Mouse (Mus musculus): Measurements from ENCODE around the gene Tex2. TPM values are rescaled to one million over a fixed set of nuclear protein-coding genes. Genes with fewer than 3 reads are reported as not detected.

The Tex2 gene
- polyA plus RNA-seq, 1 experiment from 2014 or later = 8.3 TPM

DNA sequence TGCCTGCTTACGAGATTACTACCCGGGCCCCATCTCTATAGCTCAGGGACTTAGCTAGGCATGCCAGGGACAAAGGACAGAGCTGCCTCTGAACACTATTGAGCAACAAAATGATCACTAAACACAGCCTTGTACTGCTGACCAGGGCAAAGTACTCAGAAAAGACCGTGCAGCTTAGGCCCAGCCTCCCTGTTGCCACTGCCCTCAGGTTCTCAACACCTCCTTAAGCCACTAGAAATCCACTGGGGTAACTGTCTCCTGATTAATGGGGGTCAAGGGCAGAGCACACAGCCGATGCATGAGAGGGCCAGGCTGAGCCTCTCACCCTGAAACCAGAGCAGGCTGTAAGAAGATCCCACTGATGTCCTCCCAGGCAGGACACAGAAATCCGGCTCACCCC lies 98.8 kb downstream of the Tex2 start:
- H3K4me3 ChIP-seq = no peak overlapping the region
- H3K27ac ChIP-seq = no peak overlapping the region
- 46% methylated on average over 5 of the region's 5 CpGs for WGBS
- ATAC-seq (ENCODE audit: insufficient number of reproducible peaks, insufficient read depth, low FRiP score, low TSS enrichment) = no peak
- no peaks in the 10 kb centered on the region for H3K27me3 ChIP-seq
- 0 out of 2 replicates have a peak overlapping the region, but pooled peaks have one; percentile 34 for H3K9ac ChIP-seq
- H3K4me2 ChIP-seq (replicated peaks) = no peak overlapping the region
- peaks cover 7% of the 10 kb centered on the region; the same call in 1 of the 2 replicates for H3K36me3 ChIP-seq
- H3K4me1 ChIP-seq = peaks cover 37% of the 10 kb centered on the region
- no peaks in the 10 kb centered on the region for H3K9me3 ChIP-seq

DNA sequence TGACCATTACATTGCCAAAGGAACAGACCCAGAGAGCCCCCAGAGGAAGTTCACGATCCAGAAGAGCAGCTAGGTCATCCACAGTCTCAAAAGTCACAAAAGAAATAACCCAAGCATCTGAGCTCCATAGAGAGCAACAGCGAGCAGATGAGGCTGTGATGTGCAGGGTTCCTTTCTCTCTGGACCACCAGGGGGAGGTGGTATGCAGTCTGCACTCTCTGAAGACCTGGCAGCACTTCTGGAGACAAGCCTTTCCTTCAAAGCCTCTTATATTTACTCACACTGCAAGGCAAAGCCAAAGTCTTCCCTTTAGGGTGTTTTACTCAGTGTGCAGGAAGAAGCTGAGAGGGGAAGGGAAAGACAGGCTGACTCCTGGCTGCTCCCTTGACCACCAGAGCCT lies 100.1 kb downstream of the Tex2 start:
- no peak for ATAC-seq (ENCODE audit: insufficient number of reproducible peaks, insufficient read depth, low FRiP score, low TSS enrichment)
- H3K27ac ChIP-seq = no peak overlapping the region
- WGBS = 31% methylated on average over 2 of the region's 2 CpGs
- H3K9me3 ChIP-seq = no peaks in the 10 kb centered on the region
- no peaks in the 10 kb centered on the region for H3K27me3 ChIP-seq
- 0 out of 2 replicates have a peak overlapping the region, but pooled peaks have one; percentile 33 for H3K9ac ChIP-seq
- no peak overlapping the region for H3K4me3 ChIP-seq
- no peak overlapping the region for H3K4me2 ChIP-seq (replicated peaks)
- H3K36me3 ChIP-seq = peaks cover 20% of the 10 kb centered on the region
- peaks cover 26% of the 10 kb centered on the region for H3K4me1 ChIP-seq

DNA sequence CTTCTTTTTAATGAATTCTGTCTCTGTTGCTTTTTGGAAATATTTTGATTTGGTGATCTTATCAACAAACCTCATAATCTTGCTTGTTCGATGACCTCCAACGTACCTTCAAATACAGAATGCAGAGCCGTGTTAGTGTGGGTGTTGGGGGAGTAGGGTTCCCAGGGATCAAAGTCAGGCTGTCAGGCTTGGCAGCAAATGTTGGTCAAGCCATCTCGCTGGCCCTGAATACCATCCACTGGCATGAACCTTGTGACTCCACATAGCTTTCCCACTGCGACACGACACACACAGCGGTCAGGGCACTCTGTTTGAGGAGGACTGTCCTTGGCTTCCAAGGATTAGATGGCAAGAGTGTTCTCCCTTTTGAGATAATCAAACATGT lies 101.2 kb downstream of the Tex2 start:
- WGBS = 91% methylated on average over 7 of the region's 7 CpGs
- no peak for ATAC-seq (ENCODE audit: insufficient number of reproducible peaks, insufficient read depth, low FRiP score, low TSS enrichment)

DNA sequence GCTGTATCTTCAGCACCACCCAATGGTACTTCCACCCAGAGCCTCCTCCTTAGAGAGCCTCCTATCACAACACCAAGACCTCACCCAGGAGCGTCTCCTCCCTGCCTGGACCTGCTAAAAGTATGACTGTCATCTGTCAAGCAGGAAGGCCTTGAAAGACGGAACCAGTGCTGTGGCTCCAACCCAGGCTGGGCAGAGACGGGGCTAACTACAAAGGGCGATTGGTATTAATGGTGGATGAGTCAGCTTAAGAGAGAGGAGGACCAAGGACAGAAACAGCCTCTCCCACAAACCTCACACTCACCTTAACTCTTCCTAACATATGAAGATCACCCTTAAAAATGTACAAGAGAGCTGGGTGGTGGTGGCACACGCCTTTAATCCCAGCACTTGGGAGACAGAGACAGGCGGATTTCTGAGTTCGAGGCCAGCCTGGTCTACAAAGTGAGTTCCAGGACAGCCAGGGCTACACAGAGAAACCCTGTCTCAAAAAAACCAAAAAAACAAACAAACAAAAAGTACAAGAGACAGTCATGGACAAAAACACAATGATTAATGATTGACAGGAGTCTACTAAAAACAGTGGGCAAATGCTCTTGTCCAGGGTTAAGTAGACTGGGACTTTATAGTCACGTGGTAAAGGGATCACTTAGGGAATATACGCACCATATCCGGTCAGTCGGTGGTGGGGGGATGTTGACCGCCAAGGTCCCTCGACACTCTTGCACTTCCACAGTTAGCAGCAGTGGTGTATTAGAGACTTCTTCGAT lies 101.8 kb downstream of the Tex2 start:
- 86% methylated on average over 14 of the region's 14 CpGs for WGBS
- peaks cover 25% of the 10 kb centered on the region for H3K36me3 ChIP-seq
- no peaks in the 10 kb centered on the region for H3K9me3 ChIP-seq
- no peak overlapping the region for H3K27ac ChIP-seq
- no peaks in the 10 kb centered on the region for H3K27me3 ChIP-seq
- H3K4me1 ChIP-seq = peaks cover 18% of the 10 kb centered on the region; the same call in 1 of the 2 replicates
- no peak overlapping the region for H3K9ac ChIP-seq
- no peak overlapping the region for H3K4me3 ChIP-seq
- no peak for ATAC-seq (ENCODE audit: insufficient number of reproducible peaks, insufficient read depth, low FRiP score, low TSS enrichment)
- H3K4me2 ChIP-seq (replicated peaks) = no peak overlapping the region

More for the DNA sequence above, 101.2 kb downstream of the Tex2 start:
- Histone ChIP-seq H3K27ac (no peak overlapping the region), H3K4me2 (replicated peaks) (no peak overlapping the region), H3K9ac (no peak overlapping the region), H3K4me1 (peaks cover 18% of the 10 kb centered on the region; the same call in 1 of the 2 replicates), H3K9me3 (no peaks in the 10 kb centered on the region), H3K36me3 (peaks cover 20% of the 10 kb centered on the region), H3K27me3 (no peaks in the 10 kb centered on the region), H3K4me3 (no peak overlapping the region)

DNA sequence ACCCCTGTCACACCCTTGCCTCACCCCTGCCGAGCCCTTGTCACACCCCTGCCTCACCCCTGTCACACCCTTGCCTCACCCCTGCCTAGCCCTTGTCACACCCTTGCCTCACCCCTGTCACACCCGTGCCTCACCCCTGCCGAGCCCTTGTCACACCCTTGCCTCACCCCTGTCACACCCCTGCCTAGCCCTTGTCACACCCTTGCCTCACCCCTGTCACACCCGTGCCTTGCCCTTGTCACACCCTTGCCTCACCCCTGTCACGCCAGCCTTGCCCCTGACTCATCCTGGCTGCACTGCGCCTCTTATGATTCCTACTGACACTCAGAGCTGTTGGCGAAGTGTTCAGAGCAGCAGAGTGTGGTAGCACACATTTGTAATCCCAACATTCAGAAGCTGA lies 105.6 kb downstream of the Tex2 start:
- H3K9ac ChIP-seq = no peak overlapping the region
- no peaks in the 10 kb centered on the region for H3K4me1 ChIP-seq
- ATAC-seq (ENCODE audit: insufficient number of reproducible peaks, insufficient read depth, low FRiP score, low TSS enrichment) = no peak
- no peak overlapping the region for H3K27ac ChIP-seq
- no peak overlapping the region for H3K4me2 ChIP-seq (replicated peaks)
- 91% methylated on average over 7 of the region's 7 CpGs for WGBS
- H3K9me3 ChIP-seq = no peaks in the 10 kb centered on the region
- no peak overlapping the region for H3K4me3 ChIP-seq
- peaks cover 26% of the 10 kb centered on the region for H3K36me3 ChIP-seq
- no peaks in the 10 kb centered on the region for H3K27me3 ChIP-seq

DNA sequence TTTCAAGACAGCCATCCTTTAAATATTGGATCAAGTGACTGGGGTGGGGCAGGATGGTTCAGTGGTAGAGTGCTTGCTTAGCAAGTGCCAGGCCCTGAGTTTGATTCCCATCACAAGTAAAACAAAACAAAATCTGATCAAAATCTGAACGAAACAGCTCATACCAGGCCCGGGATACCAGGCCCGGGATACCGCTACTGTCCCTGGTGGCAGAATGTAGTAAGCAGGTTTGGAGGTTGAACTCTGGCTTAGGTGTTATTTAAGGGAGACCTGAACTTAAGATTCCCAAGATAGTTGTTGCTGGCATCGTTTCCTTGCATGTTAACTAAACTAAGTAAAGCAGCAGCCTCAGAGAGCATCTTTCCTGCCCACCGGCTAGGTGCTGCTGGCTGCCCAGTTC lies 107.0 kb downstream of the Tex2 start:
- no peak for ATAC-seq (ENCODE audit: insufficient number of reproducible peaks, insufficient read depth, low FRiP score, low TSS enrichment)
- peaks cover 21% of the 10 kb centered on the region for H3K36me3 ChIP-seq
- H3K27me3 ChIP-seq = no peaks in the 10 kb centered on the region
- no peak overlapping the region for H3K27ac ChIP-seq
- no peak overlapping the region for H3K4me3 ChIP-seq
- 0 out of 2 replicates have a peak, but pooled peaks cover 7% of the 10 kb centered on the region for H3K4me1 ChIP-seq
- 84% methylated on average over 6 of the region's 6 CpGs for WGBS
- no peak overlapping the region for H3K9ac ChIP-seq
- H3K9me3 ChIP-seq = no peaks in the 10 kb centered on the region
- no peak overlapping the region for H3K4me2 ChIP-seq (replicated peaks)

DNA sequence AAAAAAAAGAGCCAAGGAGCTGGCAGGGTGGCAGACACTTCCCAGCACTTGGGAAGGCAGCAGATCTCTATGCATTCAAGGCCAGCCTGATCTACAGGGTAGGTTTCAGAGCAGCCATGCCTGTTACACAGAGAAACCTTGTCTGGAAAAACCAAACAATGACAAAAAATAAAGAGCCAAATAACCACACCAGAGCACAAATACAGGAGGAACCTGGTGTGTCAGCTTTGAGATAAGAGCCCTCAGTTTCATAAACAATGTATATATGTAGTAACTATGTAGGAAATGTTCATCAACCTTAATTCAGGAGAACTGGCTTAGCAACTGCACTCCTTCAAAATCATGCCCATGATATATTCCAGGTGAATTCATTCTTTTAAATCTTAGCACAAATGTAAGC lies 109.1 kb downstream of the Tex2 start:
- H3K4me1 ChIP-seq = 0 out of 2 replicates have a peak, but pooled peaks cover 7% of the 10 kb centered on the region
- ATAC-seq (ENCODE audit: insufficient number of reproducible peaks, insufficient read depth, low FRiP score, low TSS enrichment) = no peak
- H3K27ac ChIP-seq = no peak overlapping the region

DNA sequence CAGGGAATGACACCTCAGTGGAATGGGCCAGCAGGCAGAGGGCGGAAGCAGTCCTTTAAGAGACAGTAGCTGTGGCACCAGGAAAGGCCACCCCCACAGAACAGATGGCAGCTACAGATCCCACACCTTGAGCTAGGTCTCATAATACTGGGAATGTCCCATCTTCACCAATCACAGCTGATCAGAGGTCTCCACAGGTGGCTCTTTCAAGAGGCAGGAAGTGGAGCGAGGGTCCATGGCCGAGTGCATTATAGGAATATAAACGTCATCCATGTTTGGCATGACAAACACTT lies 109.9 kb downstream of the Tex2 start:
- Histone ChIP-seq H3K27me3 (no peaks in the 10 kb centered on the region), H3K27ac (no peak overlapping the region)
- no peak for ATAC-seq (ENCODE audit: insufficient number of reproducible peaks, insufficient read depth, low FRiP score, low TSS enrichment)

More for the DNA sequence above, 109.1 kb downstream of the Tex2 start:
- peaks cover 18% of the 10 kb centered on the region for H3K36me3 ChIP-seq
- no peaks in the 10 kb centered on the region for H3K9me3 ChIP-seq
- H3K4me2 ChIP-seq (replicated peaks) = no peak overlapping the region
- H3K27me3 ChIP-seq = no peaks in the 10 kb centered on the region
- no peak overlapping the region for H3K4me3 ChIP-seq
- no peak overlapping the region for H3K9ac ChIP-seq

DNA sequence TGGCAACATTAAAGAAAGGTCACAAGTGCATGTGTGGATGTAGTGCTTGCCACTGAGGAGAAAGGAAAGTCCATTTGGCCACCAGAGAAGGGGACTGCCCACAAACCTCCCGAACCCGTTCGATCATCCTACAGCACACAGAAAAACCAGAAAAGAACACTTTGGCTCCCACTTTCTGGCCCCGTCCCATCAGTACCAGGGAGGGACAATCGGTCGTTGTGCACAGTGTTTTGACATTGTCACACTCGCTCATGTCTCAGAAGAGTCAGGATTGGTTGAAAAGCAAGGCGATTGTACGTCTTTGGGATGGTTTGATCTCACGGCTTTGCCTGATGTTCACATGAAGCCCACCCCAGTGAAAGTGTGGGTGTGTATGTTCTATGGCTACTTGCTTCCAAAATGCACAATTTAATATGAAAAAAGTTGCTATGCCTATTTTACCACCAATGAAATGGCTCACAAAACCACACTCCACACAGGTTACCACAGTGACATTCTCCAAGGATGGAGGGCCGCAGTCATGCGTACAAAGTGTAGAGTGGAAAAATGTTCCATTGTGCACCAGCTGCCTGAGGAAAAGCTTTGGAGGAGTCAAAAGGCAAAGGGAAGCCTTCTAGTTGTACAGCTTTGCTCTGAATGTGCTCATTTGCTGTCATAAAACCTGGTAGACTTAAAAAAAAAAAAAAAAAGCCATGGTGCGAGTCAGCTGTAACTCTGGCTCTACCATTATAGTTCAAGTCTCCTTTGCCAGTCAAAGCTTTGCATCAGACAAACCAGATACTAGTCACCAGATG lies 110.4 kb downstream of the Tex2 start:
- Histone ChIP-seq H3K4me1 (0 out of 2 replicates have a peak, but pooled peaks cover 7% of the 10 kb centered on the region), H3K9me3 (no peaks in the 10 kb centered on the region), H3K9ac (no peak overlapping the region), H3K4me3 (no peak overlapping the region), H3K27ac (peak overlapping the region; percentile 63), H3K27me3 (no peaks in the 10 kb centered on the region), H3K4me2 (replicated peaks) (no peak overlapping the region), H3K36me3 (0 out of 2 replicates have a peak, but pooled peaks cover 8% of the 10 kb centered on the region)
- WGBS = 59% methylated on average over 13 of the region's 13 CpGs
- ATAC-seq (ENCODE audit: insufficient number of reproducible peaks, insufficient read depth, low FRiP score, low TSS enrichment) = no peak

More for the DNA sequence above, 109.9 kb downstream of the Tex2 start:
- Histone ChIP-seq H3K9ac (no peak overlapping the region), H3K36me3 (peaks cover 10% of the 10 kb centered on the region; the same call in 1 of the 2 replicates), H3K9me3 (no peaks in the 10 kb centered on the region), H3K4me1 (0 out of 2 replicates have a peak, but pooled peaks cover 7% of the 10 kb centered on the region), H3K4me2 (replicated peaks) (no peak overlapping the region), H3K4me3 (no peak overlapping the region)
- WGBS = 82% methylated on average over 4 of the region's 4 CpGs

DNA sequence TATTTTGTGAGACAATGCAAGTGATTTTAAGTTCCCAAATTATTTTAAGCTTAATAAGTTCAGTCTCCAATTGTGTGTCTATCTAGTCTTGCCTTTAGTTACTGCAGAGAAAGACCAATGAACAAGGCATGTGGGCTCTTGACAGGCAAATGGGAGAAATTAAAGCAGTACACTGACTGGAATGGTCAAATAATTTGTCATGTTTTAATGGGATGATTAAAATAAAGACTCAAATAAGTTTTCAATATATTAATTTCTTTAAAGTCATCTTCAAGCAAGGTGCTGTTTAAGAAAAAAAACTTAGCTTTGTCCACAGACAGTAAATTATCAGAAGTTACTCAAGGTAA lies 111.1 kb downstream of the Tex2 start:
- Histone ChIP-seq H3K4me3 (peak overlapping the region; percentile 82; the same call in 1 of the 2 replicates), H3K4me2 (replicated peaks) (peak overlapping the region; percentile 72), H3K27me3 (no peaks in the 10 kb centered on the region), H3K36me3 (0 out of 2 replicates have a peak, but pooled peaks cover 8% of the 10 kb centered on the region), H3K27ac (peak overlapping the region; percentile 99), H3K9me3 (no peaks in the 10 kb centered on the region), H3K4me1 (0 out of 2 replicates have a peak, but pooled peaks cover 7% of the 10 kb centered on the region), H3K9ac (peak overlapping the region; percentile 99; the same call in 1 of the 2 replicates)
- no peak for ATAC-seq (ENCODE audit: insufficient number of reproducible peaks, insufficient read depth, low FRiP score, low TSS enrichment)

DNA sequence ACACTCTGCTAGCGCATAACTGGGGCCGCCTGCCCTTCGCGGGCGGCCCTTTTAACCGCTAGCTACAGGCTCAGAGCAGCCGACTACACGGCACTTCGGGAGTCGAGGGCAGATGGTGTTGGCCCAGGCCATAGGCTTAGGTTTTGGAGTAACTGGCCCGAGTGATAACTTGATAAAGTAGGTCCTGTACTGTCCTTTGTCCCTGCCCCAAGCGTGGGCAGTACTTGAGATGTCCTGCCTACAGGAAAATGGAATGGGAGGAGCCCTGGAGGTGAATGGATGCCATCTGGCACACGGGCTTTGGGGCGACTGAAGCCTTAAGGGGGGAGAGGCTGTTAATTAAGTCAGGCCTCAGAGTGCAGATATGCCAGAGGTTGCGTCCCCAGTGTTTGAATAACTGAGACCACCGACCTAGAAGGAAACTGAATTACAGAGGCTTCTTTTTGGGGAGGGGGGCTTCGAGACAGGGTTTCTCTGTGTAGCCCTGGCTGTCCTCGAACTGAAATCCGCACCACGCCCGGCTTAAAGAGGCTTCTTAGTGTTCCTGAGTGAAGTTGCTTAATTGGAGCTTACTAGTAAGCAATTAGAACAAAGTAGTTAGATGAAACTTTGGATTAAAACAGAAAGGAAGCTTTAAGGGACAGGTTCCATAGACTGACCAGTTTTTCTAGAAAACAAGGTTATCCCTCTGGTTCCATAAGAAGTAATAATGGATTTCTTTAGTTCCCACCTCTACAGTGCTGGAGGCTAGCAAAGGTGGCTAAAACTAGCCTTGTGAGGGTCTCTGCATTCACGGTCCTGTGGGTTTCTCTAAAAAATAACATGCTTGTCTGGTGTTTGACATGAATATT lies 111.7 kb downstream of the Tex2 start:
- WGBS = 1% methylated on average over 22 of the region's 22 CpGs
- H3K4me3 ChIP-seq = peak overlapping the region; percentile 82
- peak; percentile 74 for ATAC-seq (ENCODE audit: insufficient number of reproducible peaks, insufficient read depth, low FRiP score, low TSS enrichment)
- peak overlapping the region; percentile 99 for H3K27ac ChIP-seq
- peak overlapping the region; percentile 99 for H3K9ac ChIP-seq
- peak overlapping the region; percentile 72 for H3K4me2 ChIP-seq (replicated peaks)
- no peaks in the 10 kb centered on the region for H3K9me3 ChIP-seq
- H3K27me3 ChIP-seq = no peaks in the 10 kb centered on the region
- 0 out of 2 replicates have a peak, but pooled peaks cover 3% of the 10 kb centered on the region for H3K36me3 ChIP-seq
- 0 out of 2 replicates have a peak, but pooled peaks cover 7% of the 10 kb centered on the region for H3K4me1 ChIP-seq

Measured in embryonic facial prominence, embryonic 12.5 days (tissue).